In genomic region chr17:28246640-28247039, GRCm38 (mm10) we compare ENCODE assay signal across 8 mouse cellular contexts. TPM values are rescaled to one million over a fixed set of nuclear protein-coding genes. Genes with fewer than 3 reads are reported as not detected.
DNase-seq lines count a peak whose midpoint lies in the region; ATAC-seq and TF ChIP-seq lines count a peak whose summit lies in the region.
"Had no signal": no experiment of that assay in that cellular context is flagged by ENCODE, and none has a peak within 500 bp of the region (broad histone marks: within the 10 kb centered on the region; RNA-seq: fewer than 3 reads in every experiment).

No protein-coding gene starts in this region.

- no peak for DNase-seq in kidney, postnatal 25 days
- DNase-seq in embryonic facial prominence, embryonic 14.5 days (ENCODE audit: low spot score): no peak
- no peak for DNase-seq in left cerebral cortex, postnatal 36 days (ENCODE audit: low spot score in 2 of 2)
- DNase-seq in frontal cortex, postnatal 25 days (ENCODE audit: low spot score in 2 of 2): no peak

- TF ChIP-seq POLR2A in bone marrow macrophage, adult 2 months (IDR thresholded peaks at IDR 0.05; ENCODE audit: borderline replicate concordance, low read depth, low read length): no peak

- H3K9ac ChIP-seq in kidney, embryonic 16.5 days (replicated peaks; ENCODE audit: low read length): no peak overlapping the region
- H3K9ac ChIP-seq in embryonic facial prominence, embryonic 14.5 days (ENCODE audit: low read depth, low read length): 0 out of 2 replicates have a peak overlapping the region, but pooled peaks have one; percentile 17

- H3K9me3 ChIP-seq in kidney, embryonic 16.5 days (ENCODE audit: low read length): no peaks in the 10 kb centered on the region
- H3K9me3 ChIP-seq in embryonic facial prominence, embryonic 14.5 days (ENCODE audit: control insufficient read depth, low read length): no peaks in the 10 kb centered on the region

- H3K27me3 ChIP-seq in kidney, embryonic 16.5 days (ENCODE audit: insufficient read depth, low read length): no peaks in the 10 kb centered on the region
- H3K27me3 ChIP-seq in embryonic facial prominence, embryonic 14.5 days (replicated peaks; ENCODE audit: control insufficient read depth, insufficient read depth, low read length): no peaks in the 10 kb centered on the region

- H3K79me2 ChIP-seq in macrophage (ENCODE audit: inconsistent target): peaks cover 80% of the 10 kb centered on the region

- intact Hi-C loops in left cerebral cortex, postnatal 36 days (cut with DNase I): no loop called here

- no peak for ATAC-seq in kidney, embryonic 16.5 days (ENCODE audit: low FRiP score, low TSS enrichment)
- no peak for ATAC-seq in embryonic facial prominence, embryonic 14.5 days (ENCODE audit: low read depth)

- 51% methylated on average over 11 of the region's 11 CpGs for WGBS in kidney, embryonic 16.5 days
- 53% methylated on average over 11 of the region's 11 CpGs for WGBS in embryonic facial prominence, embryonic 14.5 days
- 10% methylated on average over 11 of the region's 11 CpGs for WGBS in macrophage (ENCODE audit: missing documents)

- no peak overlapping the region for H3K4me2 ChIP-seq in kidney, embryonic 16.5 days (replicated peaks; ENCODE audit: low read depth, low read length)
- no peak overlapping the region for H3K4me2 ChIP-seq in embryonic facial prominence, embryonic 14.5 days (ENCODE audit: low read depth, low read length)

- no peak overlapping the region for H3K4me3 ChIP-seq in kidney, embryonic 16.5 days (ENCODE audit: low read length)
- peak overlapping the region; percentile 28; the same call in 1 of the 2 replicates for H3K4me3 ChIP-seq in bone marrow macrophage, adult 2 months (ENCODE audit: insufficient read depth, low read length)
- no peak overlapping the region for H3K4me3 ChIP-seq in embryonic facial prominence, embryonic 14.5 days (ENCODE audit: low read depth, low read length)
- H3K4me3 ChIP-seq in macrophage (ENCODE audit: inconsistent target): peak overlapping the region; percentile 0; the same call in 1 of the 2 replicates

- TF ChIP-seq CTCF in bone marrow macrophage, adult 2 months (IDR thresholded peaks at IDR 0.05; ENCODE audit: low read depth, low read length): no peak

- peaks cover under 1% of the 10 kb centered on the region; the same call in 1 of the 2 replicates for H3K36me3 ChIP-seq in kidney, embryonic 16.5 days (ENCODE audit: insufficient read depth, low read length)
- H3K36me3 ChIP-seq in embryonic facial prominence, embryonic 14.5 days (ENCODE audit: control insufficient read depth, insufficient read depth, low read length): peaks cover 18% of the 10 kb centered on the region; the same call in 1 of the 2 replicates
- peaks cover 20% of the 10 kb centered on the region; the same call in 1 of the 2 replicates for H3K36me3 ChIP-seq in macrophage (ENCODE audit: inconsistent target)

- H3K27ac ChIP-seq in kidney, embryonic 16.5 days (ENCODE audit: low read length): peak overlapping the region; percentile 34; the same call in 1 of the 2 replicates
- peak overlapping the region; percentile 70 for H3K27ac ChIP-seq in bone marrow macrophage, adult 2 months (ENCODE audit: insufficient read depth, low read depth, low read length)
- peak overlapping the region; percentile 53 for H3K27ac ChIP-seq in embryonic facial prominence, embryonic 14.5 days (replicated peaks; ENCODE audit: low read depth, low read length)
- peak overlapping the region; percentile 92 for H3K27ac ChIP-seq in macrophage
- H3K27ac ChIP-seq: stomach, postnatal 0 days had no signal

- H3K4me1 ChIP-seq in kidney, embryonic 16.5 days (ENCODE audit: insufficient read depth, low read length): peaks cover 19% of the 10 kb centered on the region
- H3K4me1 ChIP-seq in bone marrow macrophage, adult 2 months (ENCODE audit: control insufficient read depth, insufficient read depth, low read length): peaks cover 38% of the 10 kb centered on the region
- peaks cover 30% of the 10 kb centered on the region for H3K4me1 ChIP-seq in embryonic facial prominence, embryonic 14.5 days (ENCODE audit: control insufficient read depth, insufficient read depth, low read length)

RNA-seq across cellular contexts. Expression of gene Ppard, which starts 14.1 kb away (rescaled TPM):
- 2.1 and 2.2 TPM in 2 replicates for polyA plus RNA-seq in kidney, embryonic 16.5 days (2015; fragmentation: Nextera tagmentation; extraction: Ambion mirVana)
- polyA plus RNA-seq in bone marrow macrophage, adult 2 months (2012; ENCODE audit: insufficient read depth, insufficient read length, missing spikeins): 29.5 and 30.6 TPM in 2 replicates
- polyA plus RNA-seq in embryonic facial prominence, embryonic 14.5 days (2014; fragmentation: Nextera tagmentation; extraction: Ambion mirVana): 2.9 and 3.0 TPM in 2 replicates
- total RNA-seq in macrophage (2018; cell fraction: chromatin; rRNA removed): 10 to 100 TPM; 12.0 to 77.1 (median 35.8) TPM
- 10 to 100 TPM; 14.4 to 32.5 (median 20.6) TPM for total RNA-seq in macrophage (2018; cell fraction: cytosol; rRNA removed)
- 10 to 100 TPM; 16.5 to 68.6 (median 26.6) TPM for total RNA-seq in macrophage (2018; cell fraction: nucleus; rRNA removed)
- 10.6 to 23.1 TPM (median 20.3 TPM) in 3 replicates for polyA plus RNA-seq in macrophage (2018)
- total RNA-seq in left cerebral cortex, postnatal 36 days (2021): 10 to 100 TPM; 28.7 to 30.2 TPM

RNA-seq across cellular contexts. Expression of gene Def6, which starts 39.1 kb away (rescaled TPM):
- 7.2 and 7.4 TPM in 2 replicates for polyA plus RNA-seq in kidney, embryonic 16.5 days (2015; fragmentation: Nextera tagmentation; extraction: Ambion mirVana)
- 41.4 and 44.7 TPM in 2 replicates for polyA plus RNA-seq in bone marrow macrophage, adult 2 months (2012; ENCODE audit: insufficient read depth, insufficient read length, missing spikeins)
- 8.9 and 9.4 TPM in 2 replicates for polyA plus RNA-seq in embryonic facial prominence, embryonic 14.5 days (2014; fragmentation: Nextera tagmentation; extraction: Ambion mirVana)
- total RNA-seq in macrophage (2018; cell fraction: chromatin; rRNA removed): 10 to 100 TPM in 20 of 26 experiments, 1 to 10 TPM in 6; 4.6 to 41.8 (median 24.5) TPM
- total RNA-seq in macrophage (2018; cell fraction: cytosol; rRNA removed): 10 to 100 TPM; 12.0 to 36.5 (median 30.1) TPM
- 10 to 100 TPM in 24 of 26 experiments, 1 to 10 TPM in 2; 6.1 to 35.2 (median 23.3) TPM for total RNA-seq in macrophage (2018; cell fraction: nucleus; rRNA removed)
- polyA plus RNA-seq in macrophage (2018): 20.9 to 30.3 TPM (median 27.3 TPM) in 3 replicates
- total RNA-seq in left cerebral cortex, postnatal 36 days (2021): 1 to 10 TPM; 2.6 TPM

Comparison
In these comparisons a context has a peak if more than half of its experiments do, and no peak if none do; other contexts are left out.
1. H3K27ac ChIP-seq: peak in every context shown above with its lines; median percentile 92 in macrophage; 70 in bone marrow macrophage, adult 2 months; 53 in embryonic facial prominence, embryonic 14.5 days; 34 in kidney, embryonic 16.5 days.
2. H3K4me3 ChIP-seq: peak in bone marrow macrophage, adult 2 months (single experiment) and macrophage (single experiment); none in kidney, embryonic 16.5 days (single experiment) and embryonic facial prominence, embryonic 14.5 days (single experiment).